8 mouse cellular contexts compared by ENCODE assay signal in genomic region chr13:43530832-43531693, GRCm38 (mm10). TPM values are rescaled to one million over a fixed set of nuclear protein-coding genes. Genes with fewer than 3 reads are reported as not detected.
DNase-seq lines count a peak whose midpoint lies in the region; ATAC-seq and TF ChIP-seq lines count a peak whose summit lies in the region.

No protein-coding gene starts in this region.

- no peak for TF ChIP-seq POLR2A in olfactory bulb, adult 2 months (IDR thresholded peaks at IDR 0.05; ENCODE audit: insufficient read depth, low read depth, low read length)

- H3K4me2 ChIP-seq in hindbrain, embryonic 11.5 days (replicated peaks; ENCODE audit: low read depth, low read length), result peak overlapping the region; percentile 26; the same call in 1 of the 2 replicates
- H3K4me2 ChIP-seq in lung, embryonic 15.5 days, result peak overlapping the region; percentile 20

- H3K27ac ChIP-seq in hindbrain, embryonic 11.5 days (ENCODE audit: low read depth, low read length), result peak overlapping the region; percentile 84
- peak overlapping the region; percentile 65 for H3K27ac ChIP-seq in lung, embryonic 15.5 days
- H3K27ac ChIP-seq in olfactory bulb, adult 2 months (ENCODE audit: insufficient read depth, low read depth, low read length), result 0 out of 2 replicates have a peak overlapping the region, but pooled peaks have one; percentile 17

- H3K27me3 ChIP-seq in hindbrain, embryonic 11.5 days (ENCODE audit: control insufficient read depth, insufficient read depth, low read length), result no peaks in the 10 kb centered on the region
- no peaks in the 10 kb centered on the region for H3K27me3 ChIP-seq in lung, embryonic 15.5 days

- 0 out of 2 replicates have a peak overlapping the region, but pooled peaks have one; percentile 3 for H3K4me3 ChIP-seq in hindbrain, embryonic 11.5 days (ENCODE audit: low read depth, low read length)
- H3K4me3 ChIP-seq in lung, embryonic 15.5 days, result no peak overlapping the region
- no peak overlapping the region for H3K4me3 ChIP-seq in olfactory bulb, adult 2 months (ENCODE audit: insufficient read depth, low read depth, low read length)

- peak; percentile 83 for DNase-seq in ES-CJ7 (ENCODE audit: low read depth, low spot score)
- DNase-seq in c-Kit-positive CD71-positive TER-119-negative erythroid progenitor cells, embryonic 14.5 days (ENCODE audit: low read depth), result peak; percentile 57
- DNase-seq in frontal cortex, postnatal 10 days (ENCODE audit: low spot score in 2 of 2), result peak; percentile 68 to 82
- DNase-seq in hindbrain, embryonic 11.5 days (ENCODE audit: low spot score), result peak; percentile 84
- peak; percentile 77 for DNase-seq in layer of hippocampus, adult 9-11 months

- peaks cover 6% of the 10 kb centered on the region; the same call in 1 of the 2 replicates for H3K4me1 ChIP-seq in hindbrain, embryonic 11.5 days (replicated peaks; ENCODE audit: control insufficient read depth, insufficient read depth, low read length)
- H3K4me1 ChIP-seq in lung, embryonic 15.5 days, result peaks cover 22% of the 10 kb centered on the region
- H3K4me1 ChIP-seq in olfactory bulb, adult 2 months (ENCODE audit: control insufficient read depth, insufficient read depth, low read length), result peaks cover 13% of the 10 kb centered on the region

- TF ChIP-seq CTCF in olfactory bulb, adult 2 months (IDR thresholded peaks at IDR 0.05; ENCODE audit: insufficient read depth, low read depth, low read length), result no peak

- no peaks in the 10 kb centered on the region for H3K9me3 ChIP-seq in hindbrain, embryonic 11.5 days (ENCODE audit: control insufficient read depth, low read length)
- no peaks in the 10 kb centered on the region for H3K9me3 ChIP-seq in lung, embryonic 15.5 days

- WGBS in hindbrain, embryonic 11.5 days, result 15% methylated on average over 13 of the region's 13 CpGs
- 12% methylated on average over 13 of the region's 13 CpGs for WGBS in lung, embryonic 15.5 days
- WGBS in olfactory bulb, adult 2 months, result 19% methylated on average over 13 of the region's 13 CpGs

- H3K9ac ChIP-seq in hindbrain, embryonic 11.5 days (ENCODE audit: low read depth, low read length), result peak overlapping the region; percentile 1; the same call in 1 of the 2 replicates
- H3K9ac ChIP-seq in lung, embryonic 15.5 days, result no peak overlapping the region

- H3K36me3 ChIP-seq in hindbrain, embryonic 11.5 days (ENCODE audit: control insufficient read depth, insufficient read depth, low read length), result no peaks in the 10 kb centered on the region
- no peaks in the 10 kb centered on the region for H3K36me3 ChIP-seq in lung, embryonic 15.5 days

- peak; percentile 94 for ATAC-seq in hindbrain, embryonic 11.5 days (ENCODE audit: low FRiP score)
- peak; percentile 66 for ATAC-seq in lung, embryonic 15.5 days (ENCODE audit: borderline replicate concordance, extremely low read depth, low FRiP score, low TSS enrichment)
- no peak for ATAC-seq in inflammation-experienced regulatory T-cells, adult 6 months

RNA-seq across cellular contexts. Expression of gene Mcur1, which starts 28.9 kb away (rescaled TPM):
- 9.8 and 10.8 TPM in 2 replicates for polyA plus RNA-seq in hindbrain, embryonic 11.5 days (2014; fragmentation: Nextera tagmentation; extraction: Ambion mirVana)
- 16.2 and 17.9 TPM in 2 replicates for polyA plus RNA-seq in lung, embryonic 15.5 days (2015; fragmentation: Nextera tagmentation; extraction: Ambion mirVana)
- not detected in 2 replicates for polyA plus RNA-seq in olfactory bulb, adult 2 months (2012; ENCODE audit: insufficient read depth, insufficient read length, low replicate concordance, missing spikeins)
- 10 to 100 TPM in 2 of 3 experiments, 1 to 10 TPM in 1; 7.1 to 19.0 (median 17.0) TPM for polyA plus RNA-seq in inflammation-experienced regulatory T-cells, adult 6 months (2017; shearing (Covaris generic))

RNA-seq across cellular contexts. Expression of gene Ranbp9, which starts 50.0 kb away (rescaled TPM):
- polyA plus RNA-seq in hindbrain, embryonic 11.5 days (2014; fragmentation: Nextera tagmentation; extraction: Ambion mirVana), result 13.5 and 22.9 TPM in 2 replicates
- 8.1 and 9.2 TPM in 2 replicates for polyA plus RNA-seq in lung, embryonic 15.5 days (2015; fragmentation: Nextera tagmentation; extraction: Ambion mirVana)
- polyA plus RNA-seq in olfactory bulb, adult 2 months (2012; ENCODE audit: insufficient read depth, insufficient read length, low replicate concordance, missing spikeins), result 568 TPM in 1 of 2 replicates, not detected in the other
- polyA plus RNA-seq in inflammation-experienced regulatory T-cells, adult 6 months (2017; shearing (Covaris generic)), result 10 to 100 TPM; 25.0 to 34.8 (median 34.3) TPM

Comparison
In these comparisons a context has a peak if more than half of its experiments do, and no peak if none do; other contexts are left out.
1. H3K27ac ChIP-seq: peak in every context shown above with its lines; median percentile 84 in hindbrain, embryonic 11.5 days; 65 in lung, embryonic 15.5 days; 17 in olfactory bulb, adult 2 months.